8 mouse cellular contexts compared by ENCODE assay signal in the genomic region with DNA sequence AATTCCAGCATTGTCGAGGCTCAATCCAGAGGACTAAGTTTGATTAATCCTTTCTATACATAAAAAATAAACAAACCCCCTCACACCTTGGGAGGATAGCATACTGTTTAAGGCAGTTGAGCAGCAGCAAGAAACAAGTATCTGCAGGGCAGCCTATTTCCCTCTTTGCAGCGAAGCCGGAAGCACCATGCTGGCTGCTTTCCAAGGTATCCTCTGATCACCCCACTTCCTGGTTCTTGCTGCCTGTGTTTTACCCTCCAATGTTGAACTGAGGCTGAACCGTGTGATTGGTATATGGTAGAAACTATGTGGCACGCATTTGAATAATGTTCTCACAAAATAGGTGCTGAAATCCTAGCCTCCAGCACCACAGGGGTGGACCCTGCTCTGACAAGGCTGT. TPM values are rescaled to one million over a fixed set of nuclear protein-coding genes. Genes with fewer than 3 reads are reported as not detected.
DNase-seq lines count a peak whose midpoint lies in the region; ATAC-seq and TF ChIP-seq lines count a peak whose summit lies in the region.

No protein-coding gene starts in this region.

- H3K4me1 ChIP-seq in G1E (ENCODE audit: insufficient read depth, low read depth, low read length), result peaks cover 27% of the 10 kb centered on the region
- H3K4me1 ChIP-seq in heart, embryonic 16.5 days (ENCODE audit: control insufficient read depth, insufficient read depth, low read length), result no peaks in the 10 kb centered on the region; the same call in 1 of the 2 replicates

- no peaks in the 10 kb centered on the region for H3K9me3 ChIP-seq in G1E (replicated peaks)
- H3K9me3 ChIP-seq in heart, embryonic 16.5 days (replicated peaks; ENCODE audit: control insufficient read depth, low read length), result no peaks in the 10 kb centered on the region

- TF ChIP-seq CTCF in G1E (IDR thresholded peaks at IDR 0.05; ENCODE audit: low read depth, low read length), result no peak

- WGBS in heart, embryonic 16.5 days, result 23% methylated on average over 5 of the region's 5 CpGs

- no peak overlapping the region for H3K4me3 ChIP-seq in G1E (ENCODE audit: low read depth, low read length)
- H3K4me3 ChIP-seq in heart, embryonic 16.5 days (ENCODE audit: low read length), result no peak overlapping the region

- H3K27ac ChIP-seq in heart, embryonic 16.5 days (ENCODE audit: low read length), result peak overlapping the region; percentile 58; the same call in 1 of the 2 replicates

- H3K27me3 ChIP-seq in G1E (ENCODE audit: insufficient read depth, low read length), result 0 out of 2 replicates have a peak, but pooled peaks cover 2% of the 10 kb centered on the region
- no peaks in the 10 kb centered on the region for H3K27me3 ChIP-seq in heart, embryonic 16.5 days (ENCODE audit: control insufficient read depth, insufficient read depth, low read length)

- no peak overlapping the region for H3K9ac ChIP-seq in heart, embryonic 16.5 days (ENCODE audit: low read length)

- DNase-seq in adrenal gland, adult 2 months, result peak; percentile 50
- no peak for DNase-seq in adrenal gland, adult 8-10 months
- peak; percentile 60 for DNase-seq in G1E (ENCODE audit: low spot score)
- peak; percentile 72 to 79 for DNase-seq in kidney, postnatal 4 days
- peak; percentile 74 to 83 for DNase-seq in thymus, postnatal 36 days
- no peak for DNase-seq in embryo, embryonic 11 days

- peaks cover 13% of the 10 kb centered on the region for H3K36me3 ChIP-seq in G1E (replicated peaks)
- H3K36me3 ChIP-seq in heart, embryonic 16.5 days (ENCODE audit: control insufficient read depth, insufficient read depth), result no peaks in the 10 kb centered on the region

- ATAC-seq in G1E (ENCODE audit: extremely low read depth, insufficient number of reproducible peaks, low FRiP score, poor library complexity, severe bottlenecking), result peak; percentile 59
- ATAC-seq in heart, embryonic 16.5 days (replicated peaks; ENCODE audit: extremely low read depth, insufficient read depth, low FRiP score), result peak; percentile 42; the same call in 1 of the 2 replicates
- peak; percentile 55 for ATAC-seq in megakaryocyte-erythroid progenitor cell, adult 5-6 weeks (replicated peaks; ENCODE audit: low FRiP score, low TSS enrichment, poor library complexity, severe bottlenecking)

- H3K4me2 ChIP-seq in heart, embryonic 16.5 days (ENCODE audit: low read depth, low read length), result no peak overlapping the region

RNA-seq across cellular contexts. Expression of gene Srsf5, which starts 6.7 kb away (rescaled TPM):
- 100 to 1,000 TPM; 249 to 348 TPM for total RNA-seq in adrenal gland, adult 2 months (2021)
- polyA plus RNA-seq in adrenal gland, adult 2 months (2012; rRNA removed), result 126 and 136 TPM in 2 replicates
- 100 to 1,000 TPM; 281 to 615 (median 513) TPM for total RNA-seq in adrenal gland, adult 8-10 months (2022)
- total RNA-seq in G1E (2014; fragmentation: Nextera tagmentation) (655 and 656 TPM in 2 replicates), G1E (2017) (895 and 1,080 TPM in 2 replicates)
- polyA plus RNA-seq in G1E (2012), result 111 and 297 TPM in 2 replicates
- polyA plus RNA-seq in heart, embryonic 16.5 days (2015; fragmentation: Nextera tagmentation; extraction: Ambion mirVana), result 318 and 345 TPM in 2 replicates
- 313 and 330 TPM in 2 replicates for total RNA-seq in megakaryocyte-erythroid progenitor cell, adult 5-6 weeks (2014; fragmentation: Nextera tagmentation)
- total RNA-seq in megakaryocyte-erythroid progenitor cell, adult 5-6 weeks (2017), result 760 and 1,064 TPM in 2 replicates

RNA-seq across cellular contexts. Expression of gene Slc10a1, which starts 29.9 kb away (rescaled TPM):
- 1 to 10 TPM in 1 of 2 experiments, not detected in 1; 2.3 TPM for total RNA-seq in adrenal gland, adult 2 months (2021)
- polyA plus RNA-seq in adrenal gland, adult 2 months (2012; rRNA removed), result 0.67 TPM in 1 of 2 replicates, not detected in the other
- under 1 TPM in 2 of 4 experiments, not detected in 2; 0.22 to 0.23 TPM for total RNA-seq in adrenal gland, adult 8-10 months (2022)
- total RNA-seq in G1E (2014; fragmentation: Nextera tagmentation) (not detected in 2 replicates), G1E (2017) (0.44 and 0.52 TPM in 2 replicates)
- polyA plus RNA-seq in G1E (2012), result not detected in 2 replicates
- 0.35 and 0.41 TPM in 2 replicates for polyA plus RNA-seq in heart, embryonic 16.5 days (2015; fragmentation: Nextera tagmentation; extraction: Ambion mirVana)
- total RNA-seq in megakaryocyte-erythroid progenitor cell, adult 5-6 weeks (2014; fragmentation: Nextera tagmentation), result not detected in 2 replicates
- 1.8 TPM in 1 of 2 replicates, not detected in the other for total RNA-seq in megakaryocyte-erythroid progenitor cell, adult 5-6 weeks (2017)

Comparison
In these comparisons a context has a peak if more than half of its experiments do, and no peak if none do; other contexts are left out.
1. DNase-seq: peak in adrenal gland, adult 2 months (single experiment), G1E (single experiment), kidney, postnatal 4 days (2 of 2) and thymus, postnatal 36 days (2 of 2); none in adrenal gland, adult 8-10 months (single experiment) and embryo, embryonic 11 days (single experiment).
2. Peak in every context shown above with its lines, with median percentiles within 50 percentile points of each other: ATAC-seq.